Mouse (Mus musculus): ENCODE measurements at regions not wholly inside any gene's neighbourhood (a gene's known extent, or its start where the extent isn't known, plus 50 kb on each side); places are given as distances from the start of the nearest gene placed in this dataset.

- no peak for TF ChIP-seq CTCF (IDR thresholded peaks at IDR 0.05; ENCODE audit: borderline replicate concordance, insufficient read depth, low read length)
- TF ChIP-seq POLR2A (IDR thresholded peaks at IDR 0.05; ENCODE audit: low read depth, low read length): no peak
Observed at GRCm38 (mm10) chr2:84064371-84064770, 74.0 kb downstream of the Gm13691 start.
